Mouse (Mus musculus): Measurements from ENCODE around the gene Nxph4. TPM values are rescaled to one million over a fixed set of nuclear protein-coding genes. Genes with fewer than 3 reads are reported as not detected.

Gene Nxph4
- polyA plus RNA-seq, 1 experiment from 2014 or later: not detected

- H3K27me3 ChIP-seq (ENCODE audit: insufficient read depth, low read length): peaks cover 45% of the 10 kb centered on the region
- peak overlapping the region; percentile 35 for H3K4me3 ChIP-seq (ENCODE audit: low read depth, low read length)
- no peak for DNase-seq
- peak overlapping the region; percentile 82; the same call in 1 of the 2 replicates for H3K27ac ChIP-seq (ENCODE audit: low read depth)
- TF ChIP-seq CTCF (IDR thresholded peaks at IDR 0.05; ENCODE audit: low read depth): no peak
- TF ChIP-seq EP300 (IDR thresholded peaks at IDR 0.05; ENCODE audit: low read depth): no peak
- H3K36me3 ChIP-seq (replicated peaks; ENCODE audit: insufficient read depth, low read length): peaks cover 33% of the 10 kb centered on the region
- 28% methylated on average over 9 of the region's 9 CpGs for WGBS (ENCODE audit: insufficient replicate concordance)
- peak overlapping the region; percentile 71 for H3K4me2 ChIP-seq (ENCODE audit: low read depth, low read length)
- H3K4me1 ChIP-seq (ENCODE audit: insufficient read depth): peaks cover 54% of the 10 kb centered on the region
- peak overlapping the region; percentile 57 for H3K9ac ChIP-seq (replicated peaks)
- ATAC-seq: no peak
- H3K9me3 ChIP-seq (ENCODE audit: low read length): no peaks in the 10 kb centered on the region
Measured at GRCm38 (mm10) chr10:127515271-127515982, 18.9 kb downstream of the Nxph4 start.

DNA sequence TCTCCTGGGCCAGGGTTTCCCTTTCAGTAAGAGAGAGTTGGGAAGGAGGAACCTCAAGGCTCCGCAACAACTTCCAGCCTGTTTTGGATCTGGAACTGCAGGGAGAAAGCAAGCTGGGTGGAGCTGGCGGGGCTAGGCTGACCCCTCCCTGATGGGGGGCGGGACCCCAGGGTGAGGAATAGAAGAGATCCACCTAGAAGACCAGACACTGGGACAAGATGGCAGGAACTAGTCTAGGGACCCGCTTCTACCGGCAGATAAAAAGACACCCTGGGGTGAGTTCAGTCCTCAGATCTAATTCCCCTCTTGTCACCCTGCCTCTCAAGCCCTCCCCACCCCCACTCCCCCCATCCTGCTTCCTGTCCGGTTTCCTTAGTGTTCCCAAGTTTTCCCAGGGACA, 19.6 kb downstream of the Nxph4 start, which contains the start of gene Ndufa4l2:
Gene Ndufa4l2, plus strand, starts transcription at position 204 of the 400 bp plus-strand sequence.
- Histone ChIP-seq H3K9ac (replicated peaks) (peak within 1 kb of the TSS; percentile 57), H3K9me3 (ENCODE audit: low read length) (no peaks in the 10 kb centered on the region), H3K4me3 (ENCODE audit: low read depth, low read length) (peak within 1 kb of the TSS; percentile 35), H3K4me2 (ENCODE audit: low read depth, low read length) (peak within 1 kb of the TSS; percentile 71), H3K4me1 (ENCODE audit: insufficient read depth) (peaks cover 51% of the 10 kb centered on the region), H3K27ac (ENCODE audit: low read depth) (peak within 1 kb of the TSS; percentile 82; the same call in 1 of the 2 replicates), H3K36me3 (replicated peaks; ENCODE audit: insufficient read depth, low read length) (peaks cover 28% of the 10 kb centered on the region), H3K27me3 (ENCODE audit: insufficient read depth, low read length) (peaks cover 52% of the 10 kb centered on the region)
- TF ChIP-seq EP300 (IDR thresholded peaks at IDR 0.05; ENCODE audit: low read depth): no peak
- TF ChIP-seq CTCF (IDR thresholded peaks at IDR 0.05; ENCODE audit: low read depth): no peak
- no peak for ATAC-seq
- no peak for DNase-seq
- WGBS (ENCODE audit: insufficient replicate concordance): 9% methylated on average over 6 of the region's 6 CpGs

- ATAC-seq (no peak), DNase-seq (no peak)
- H3K36me3 ChIP-seq (replicated peaks; ENCODE audit: insufficient read depth, low read length): peaks cover 24% of the 10 kb centered on the region
- H3K9ac ChIP-seq (replicated peaks): peak overlapping the region; percentile 57; the same call in 1 of the 2 replicates
- peaks cover 58% of the 10 kb centered on the region for H3K27me3 ChIP-seq (ENCODE audit: insufficient read depth, low read length)
- H3K4me1 ChIP-seq (ENCODE audit: insufficient read depth): peaks cover 52% of the 10 kb centered on the region
- peak overlapping the region; percentile 82; the same call in 1 of the 2 replicates for H3K27ac ChIP-seq (ENCODE audit: low read depth)
- 14% methylated on average over 13 of the region's 13 CpGs for WGBS (ENCODE audit: insufficient replicate concordance)
- TF ChIP-seq CTCF (IDR thresholded peaks at IDR 0.05; ENCODE audit: low read depth) (no peak), EP300 (IDR thresholded peaks at IDR 0.05; ENCODE audit: low read depth) (no peak)
- H3K4me2 ChIP-seq (ENCODE audit: low read depth, low read length): peak overlapping the region; percentile 71
- H3K4me3 ChIP-seq (ENCODE audit: low read depth, low read length): peak overlapping the region; percentile 35; the same call in 1 of the 2 replicates
- H3K9me3 ChIP-seq (ENCODE audit: low read length): no peaks in the 10 kb centered on the region
Measured at GRCm38 (mm10) chr10:127514111-127514698, 20.2 kb downstream of the Nxph4 start.

- Histone ChIP-seq H3K4me3 (ENCODE audit: low read depth, low read length) (peak overlapping the region; percentile 31), H3K9ac (replicated peaks) (peak overlapping the region; percentile 47), H3K27ac (ENCODE audit: low read depth) (no peak overlapping the region), H3K4me1 (ENCODE audit: insufficient read depth) (peaks cover 59% of the 10 kb centered on the region), H3K27me3 (ENCODE audit: insufficient read depth, low read length) (peaks cover 64% of the 10 kb centered on the region), H3K4me2 (ENCODE audit: low read depth, low read length) (peak overlapping the region; percentile 71), H3K9me3 (ENCODE audit: low read length) (no peaks in the 10 kb centered on the region), H3K36me3 (replicated peaks; ENCODE audit: insufficient read depth, low read length) (peaks cover 18% of the 10 kb centered on the region)
- TF ChIP-seq EP300 (IDR thresholded peaks at IDR 0.05; ENCODE audit: low read depth) (no peak), CTCF (IDR thresholded peaks at IDR 0.05; ENCODE audit: low read depth) (no peak)
- ATAC-seq: peak; percentile 33
- WGBS (ENCODE audit: insufficient replicate concordance): 1% methylated on average over 16 of the region's 16 CpGs
- DNase-seq: peak; percentile 57
Measured at GRCm38 (mm10) chr10:127513501-127514091, 20.8 kb downstream of the Nxph4 start.

DNA sequence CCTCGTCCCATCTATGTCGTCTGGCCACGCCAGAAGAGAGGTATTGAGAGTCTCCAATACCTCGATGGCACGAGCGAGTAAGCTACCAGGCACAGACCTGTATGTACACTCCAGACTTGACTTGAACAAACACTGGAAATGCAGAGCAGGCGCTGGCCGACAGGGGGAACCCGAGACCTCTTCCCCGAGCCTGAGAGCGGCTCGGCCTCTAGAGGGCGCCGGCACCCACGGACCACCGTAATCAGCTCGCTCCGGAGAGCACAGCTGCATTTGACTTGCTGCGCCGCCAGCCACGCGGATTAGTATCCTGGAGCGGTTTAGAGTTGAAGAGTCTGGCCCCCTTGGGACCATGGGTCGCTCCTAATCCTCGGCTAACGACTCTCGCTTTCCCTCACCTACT, 21.5 kb downstream of the Nxph4 start:
- Histone ChIP-seq H3K27ac (ENCODE audit: low read depth) (peak overlapping the region; percentile 29; the same call in 1 of the 2 replicates), H3K36me3 (replicated peaks; ENCODE audit: insufficient read depth, low read length) (peaks cover 10% of the 10 kb centered on the region), H3K9ac (replicated peaks) (peak overlapping the region; percentile 47; the same call in 1 of the 2 replicates), H3K4me2 (ENCODE audit: low read depth, low read length) (peak overlapping the region; percentile 71), H3K4me3 (ENCODE audit: low read depth, low read length) (peak overlapping the region; percentile 47), H3K27me3 (ENCODE audit: insufficient read depth, low read length) (peaks cover 71% of the 10 kb centered on the region), H3K9me3 (ENCODE audit: low read length) (no peaks in the 10 kb centered on the region), H3K4me1 (ENCODE audit: insufficient read depth) (peaks cover 61% of the 10 kb centered on the region)
- TF ChIP-seq EP300 (IDR thresholded peaks at IDR 0.05; ENCODE audit: low read depth) (no peak), CTCF (IDR thresholded peaks at IDR 0.05; ENCODE audit: low read depth) (peak; percentile 100)
- WGBS (ENCODE audit: insufficient replicate concordance): 0% methylated on average over 27 of the region's 27 CpGs
- DNase-seq: peak; percentile 97
- peak; percentile 68 for ATAC-seq

DNA sequence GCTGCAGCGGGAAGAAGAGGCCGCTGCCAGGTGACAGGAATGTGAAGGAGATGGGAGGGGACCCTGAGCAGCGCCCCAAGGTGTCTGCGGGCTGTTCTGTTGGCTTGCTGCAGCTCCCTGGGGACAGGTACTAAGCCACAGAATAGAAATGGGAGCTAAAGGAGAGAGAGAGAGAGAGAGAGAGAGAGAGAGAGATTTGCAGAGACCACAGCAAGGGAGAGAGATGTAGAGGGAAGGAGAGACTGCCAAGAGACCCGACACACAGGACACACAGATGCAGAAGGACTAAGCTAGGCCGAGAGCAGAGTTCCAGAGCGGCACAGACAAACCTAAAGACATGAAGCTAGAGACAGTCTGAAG, 22.1 kb downstream of the Nxph4 start:
- Histone ChIP-seq H3K27ac (ENCODE audit: low read depth) (no peak overlapping the region), H3K9me3 (ENCODE audit: low read length) (no peaks in the 10 kb centered on the region), H3K4me1 (ENCODE audit: insufficient read depth) (peaks cover 56% of the 10 kb centered on the region), H3K36me3 (replicated peaks; ENCODE audit: insufficient read depth, low read length) (peaks cover 4% of the 10 kb centered on the region), H3K4me2 (ENCODE audit: low read depth, low read length) (peak overlapping the region; percentile 71), H3K4me3 (ENCODE audit: low read depth, low read length) (peak overlapping the region; percentile 47), H3K9ac (replicated peaks) (no peak overlapping the region), H3K27me3 (ENCODE audit: insufficient read depth, low read length) (peaks cover 73% of the 10 kb centered on the region)
- no peak for TF ChIP-seq CTCF (IDR thresholded peaks at IDR 0.05; ENCODE audit: low read depth)
- TF ChIP-seq EP300 (IDR thresholded peaks at IDR 0.05; ENCODE audit: low read depth): no peak
- no peak for ATAC-seq
- no peak for DNase-seq
- 5% methylated on average over 7 of the region's 7 CpGs for WGBS (ENCODE audit: insufficient replicate concordance)
